Mouse (Mus musculus): ENCODE data around the gene Dck.

Gene Dck

DNA sequence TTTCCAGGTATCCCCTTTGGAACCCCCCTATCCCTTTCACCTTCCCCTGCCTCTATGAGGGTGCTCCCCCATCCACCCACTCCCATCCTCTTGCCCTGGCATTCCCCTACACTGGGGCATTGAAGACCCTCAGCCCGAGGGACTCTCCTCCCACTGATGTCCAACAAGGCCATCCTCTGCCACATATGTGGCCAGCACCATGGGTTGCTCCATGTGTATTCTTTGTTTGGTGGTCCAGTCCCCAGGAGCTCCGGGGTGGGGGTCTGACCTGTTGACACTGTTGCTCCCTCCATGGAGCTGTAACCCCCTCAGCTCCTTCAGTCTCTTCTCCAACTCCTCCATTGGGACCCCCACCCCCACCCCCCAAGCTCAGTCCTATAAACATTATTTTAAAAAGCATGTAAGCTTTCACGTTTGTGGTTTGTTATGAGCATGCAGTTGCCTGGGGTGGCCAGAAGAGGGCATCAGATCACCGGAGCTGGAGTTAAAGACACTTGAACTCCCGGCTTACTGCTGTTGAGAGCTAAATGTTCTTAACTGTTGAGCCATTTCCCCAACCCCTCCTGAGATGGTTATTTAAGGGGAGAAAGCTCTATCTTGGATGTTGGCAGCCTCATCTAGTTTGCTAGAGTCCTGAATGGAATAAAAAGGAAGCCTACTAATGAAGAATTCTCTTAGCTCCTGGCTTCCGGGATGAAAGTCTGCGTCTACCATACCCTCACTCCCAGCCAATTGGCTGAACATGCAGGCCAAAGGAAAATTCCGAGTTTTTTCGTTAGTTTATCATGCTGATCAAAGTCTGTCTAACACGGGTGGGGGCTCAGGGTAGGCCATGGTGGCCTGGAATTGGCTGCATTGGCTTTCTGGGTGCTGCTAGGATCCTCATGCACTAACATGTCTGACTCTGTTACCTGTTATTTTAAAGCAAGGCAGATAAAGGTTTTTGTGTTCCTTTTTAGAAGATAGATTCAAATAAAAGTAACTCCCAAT is 26.8 kb downstream of the Dck start:
- DNase-seq (ENCODE audit: low read depth, low spot score) = peak; percentile 78

GRCm38 (mm10) chr5:88793676-88794075 is 28.9 kb downstream of the Dck start:
- no peak for DNase-seq (ENCODE audit: low read depth, low spot score)

DNA sequence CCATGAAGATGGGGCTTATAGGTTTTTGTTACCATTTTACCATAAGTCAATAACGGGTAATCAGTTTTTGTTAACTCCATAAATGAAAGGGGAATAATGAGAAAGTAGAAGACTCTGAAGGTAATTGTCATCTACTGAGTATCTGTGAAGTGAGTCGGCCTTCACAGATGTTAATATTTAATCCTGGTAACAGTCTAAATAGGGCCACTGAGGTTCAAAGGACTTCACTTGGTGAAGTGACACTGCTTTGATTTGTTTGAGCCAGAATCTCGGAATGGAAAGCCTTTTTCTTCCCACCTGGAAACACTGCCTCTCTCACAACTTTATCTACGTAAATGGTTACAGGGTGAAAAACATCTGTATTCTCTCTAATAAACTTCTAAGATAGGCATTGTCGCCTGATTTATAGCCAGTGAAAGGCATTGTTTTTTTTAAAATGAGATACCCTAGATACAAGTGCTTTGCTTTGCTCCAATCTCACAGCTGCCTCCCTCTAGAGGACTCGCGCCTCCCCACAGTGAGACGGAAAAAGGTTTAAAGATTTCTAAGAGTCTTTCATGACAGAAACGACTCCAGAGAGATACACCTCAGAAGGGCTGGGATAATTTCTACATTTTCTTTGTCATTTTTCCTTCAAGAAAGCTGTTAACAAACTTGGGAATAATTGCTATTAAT is 31.3 kb downstream of the Dck start:
- no peak for DNase-seq (ENCODE audit: low read depth, low spot score)

DNA sequence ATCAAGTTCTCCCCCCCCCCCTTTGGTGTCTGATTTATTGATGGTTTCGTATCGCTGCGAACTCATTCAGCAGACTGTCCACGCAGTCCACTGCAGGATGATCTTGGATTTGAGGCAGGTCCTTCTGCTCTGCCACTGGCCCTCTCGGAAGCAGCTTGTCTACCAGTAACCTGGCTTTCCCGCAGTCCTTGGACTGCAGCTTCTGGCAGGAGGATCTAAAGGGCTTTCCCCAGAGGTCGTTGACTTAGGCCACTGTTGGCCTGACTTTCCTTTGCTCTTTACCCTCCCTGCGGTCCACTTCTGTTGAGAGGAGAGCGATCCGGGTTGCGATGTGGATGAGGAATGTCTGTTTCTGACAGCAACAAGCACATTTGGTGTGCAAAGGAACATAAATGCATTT is 31.8 kb downstream of the Dck start:
- no peak for DNase-seq (ENCODE audit: low read depth, low spot score)

DNA sequence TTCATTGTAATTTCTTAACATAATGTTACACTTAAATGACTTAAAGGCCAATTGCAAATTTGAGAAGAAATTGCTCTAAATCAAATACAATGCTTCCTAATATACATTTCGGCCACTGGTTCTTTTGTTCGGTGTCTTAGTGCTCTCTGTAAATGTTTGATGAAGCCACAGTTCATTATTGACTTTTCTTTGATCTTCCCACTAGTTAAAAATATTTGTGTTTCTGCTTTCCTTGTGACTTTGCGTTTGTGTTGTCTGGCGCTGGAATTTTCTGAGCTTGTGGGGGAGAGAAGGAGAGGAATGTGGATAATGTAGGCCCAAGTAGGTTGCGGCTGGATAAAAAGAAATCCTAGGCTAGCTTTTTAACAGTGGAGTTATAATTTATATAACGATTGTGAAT is 32.3 kb downstream of the Dck start:
- DNase-seq (ENCODE audit: low read depth, low spot score) = no peak

- DNase-seq (ENCODE audit: low read depth, low spot score) = no peak
Measured at GRCm38 (mm10) chr5:88805616-88806015, 40.8 kb downstream of the Dck start.

- no peak for DNase-seq (ENCODE audit: low read depth, low spot score)
Measured at GRCm38 (mm10) chr5:88806278-88806677, 41.5 kb downstream of the Dck start.

DNA sequence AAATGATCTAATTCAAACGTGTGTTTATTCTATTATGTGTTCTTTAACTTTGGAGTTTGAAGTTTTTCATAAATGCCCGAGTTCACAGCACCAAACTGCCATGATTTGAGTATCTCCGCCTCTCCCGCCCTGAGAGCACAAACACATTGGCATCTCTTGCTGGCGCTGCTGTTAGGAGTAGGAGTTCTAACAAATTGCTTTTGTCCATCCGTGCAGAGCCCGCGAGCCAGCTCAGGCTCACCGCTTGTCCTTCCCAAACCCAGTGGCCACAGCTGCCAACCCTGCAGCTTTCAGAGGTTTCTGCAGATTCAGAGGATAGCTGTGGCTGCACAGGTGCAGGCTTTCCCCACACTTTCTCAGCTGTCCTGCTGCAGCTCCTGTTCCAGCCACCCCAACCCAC is 42.5 kb downstream of the Dck start:
- DNase-seq (ENCODE audit: low read depth, low spot score) = no peak

GRCm38 (mm10) chr5:88813188-88813587 is 48.4 kb downstream of the Dck start:
- no peak for DNase-seq (ENCODE audit: low read depth, low spot score)

DNA sequence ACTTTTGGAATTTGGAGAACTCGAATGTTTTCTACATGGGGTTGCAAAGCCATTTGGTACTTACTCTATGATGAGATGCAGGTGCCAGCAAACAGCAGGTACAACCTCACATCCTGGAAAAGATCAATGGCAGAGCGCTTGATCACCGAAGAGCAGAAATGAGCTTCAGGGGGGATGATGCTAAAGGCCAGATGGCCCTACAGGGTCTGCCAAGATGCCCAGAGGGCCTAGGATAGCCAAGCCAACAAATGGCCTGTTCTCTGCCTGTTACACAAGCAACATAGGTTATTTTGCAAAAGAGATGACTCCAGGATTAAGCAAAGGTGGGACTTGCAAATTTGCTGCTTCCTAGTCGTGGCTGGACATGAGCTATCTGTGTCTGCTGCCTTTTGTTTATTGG is 49.8 kb downstream of the Dck start:
- DNase-seq (ENCODE audit: low read depth, low spot score) = no peak

DNA sequence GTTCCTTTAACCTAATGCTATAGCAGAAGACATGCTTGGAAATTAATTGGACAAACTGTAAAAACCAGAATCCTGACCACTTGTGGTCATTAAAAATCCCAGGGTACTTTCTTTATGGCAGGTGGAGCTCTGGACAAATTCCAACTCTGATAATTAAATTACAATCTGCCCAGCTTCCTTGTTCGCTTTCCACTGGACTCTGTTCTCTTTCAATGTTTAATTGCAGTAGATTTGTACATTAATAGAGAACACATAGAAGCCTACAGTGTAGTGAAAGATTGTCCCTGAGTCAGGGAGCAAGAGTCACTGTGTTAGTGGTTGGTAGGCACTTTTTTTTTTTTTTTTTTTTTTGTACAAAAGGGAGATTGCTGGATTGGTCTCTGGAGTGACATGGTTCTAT is 56.7 kb downstream of the Dck start:
- no peak for DNase-seq (ENCODE audit: low read depth, low spot score)

DNA sequence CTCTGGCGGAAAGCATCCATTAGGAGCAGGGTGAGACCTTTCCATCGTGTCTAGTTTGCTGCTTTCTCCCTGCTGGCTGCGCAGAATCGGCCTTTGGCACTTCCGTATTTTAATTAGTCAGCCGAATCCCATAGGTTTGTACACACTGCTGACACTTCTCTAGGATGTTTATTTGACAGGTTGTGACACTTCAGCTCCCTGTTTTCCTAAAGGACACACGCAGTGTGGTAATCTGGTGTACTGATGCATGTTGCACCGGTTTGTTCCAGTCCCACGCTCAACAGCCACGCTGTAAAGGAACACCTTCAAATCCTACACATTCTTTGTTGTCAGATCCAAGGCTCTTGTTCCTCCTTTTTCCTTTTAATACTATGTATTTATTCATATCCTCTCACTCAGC is 60.0 kb downstream of the Dck start:
- no peak for DNase-seq (ENCODE audit: low read depth, low spot score)

- no peak for DNase-seq (ENCODE audit: low read depth, low spot score)
Measured at GRCm38 (mm10) chr5:88829835-88830571, 65.2 kb downstream of the Dck start.

- DNase-seq (ENCODE audit: low read depth, low spot score) = no peak
Measured at GRCm38 (mm10) chr5:88830880-88831279, 66.1 kb downstream of the Dck start.

DNA sequence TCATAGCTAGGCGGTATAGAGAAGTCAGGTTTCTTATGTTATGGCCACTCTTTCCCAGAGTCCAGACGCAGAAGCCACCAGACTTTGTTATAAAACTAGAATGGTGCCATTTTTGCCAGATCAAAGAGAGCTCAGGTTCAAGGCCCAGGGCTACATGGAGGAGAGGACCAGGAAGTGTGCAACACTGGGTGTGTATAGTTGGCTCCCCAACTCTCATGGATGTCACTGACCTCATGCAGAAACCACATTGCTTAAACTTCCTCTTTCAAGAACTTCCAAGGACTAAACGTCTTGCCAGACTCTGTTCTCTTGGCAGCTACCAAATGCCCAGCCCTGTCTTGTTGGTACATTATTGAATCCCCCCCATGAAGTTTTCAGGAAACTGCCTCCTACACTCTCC is 67.1 kb downstream of the Dck start:
- DNase-seq (ENCODE audit: low read depth, low spot score) = no peak

Measured in 3T3-L1 (cell line).